Mouse (Mus musculus): ENCODE measurements around the gene Cacnb4.

Gene Cacnb4

DNA sequence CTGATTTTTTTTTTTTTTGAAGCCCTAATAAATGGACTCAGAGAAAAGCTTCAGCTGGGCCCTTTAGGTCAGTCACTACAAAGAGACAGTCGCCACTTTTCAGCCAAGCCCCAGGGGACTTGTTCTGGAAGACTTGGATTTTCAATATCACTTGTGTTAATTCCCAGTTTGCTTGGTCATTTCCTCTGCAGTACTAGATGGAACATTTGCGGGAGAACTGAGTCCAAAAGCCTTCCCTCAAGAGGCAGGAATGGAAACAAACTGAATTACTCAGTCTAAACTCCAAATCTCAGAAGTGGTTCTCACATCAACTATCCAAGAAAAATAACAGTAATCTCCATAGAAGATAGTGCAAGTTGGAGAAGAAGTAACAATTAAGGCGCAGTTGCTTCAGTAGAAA is 109.2 kb downstream of the Cacnb4 start:
- DNase-seq = no peak

GRCm38 (mm10) chr2:52563277-52563676 is 113.4 kb downstream of the Cacnb4 start:
- DNase-seq = no peak

- no peak for DNase-seq
These were observed 114.3 kb downstream of the Cacnb4 start for GRCm38 (mm10) chr2:52562356-52562755.

GRCm38 (mm10) chr2:52561137-52561536 is 115.5 kb downstream of the Cacnb4 start:
- no peak for DNase-seq

DNA sequence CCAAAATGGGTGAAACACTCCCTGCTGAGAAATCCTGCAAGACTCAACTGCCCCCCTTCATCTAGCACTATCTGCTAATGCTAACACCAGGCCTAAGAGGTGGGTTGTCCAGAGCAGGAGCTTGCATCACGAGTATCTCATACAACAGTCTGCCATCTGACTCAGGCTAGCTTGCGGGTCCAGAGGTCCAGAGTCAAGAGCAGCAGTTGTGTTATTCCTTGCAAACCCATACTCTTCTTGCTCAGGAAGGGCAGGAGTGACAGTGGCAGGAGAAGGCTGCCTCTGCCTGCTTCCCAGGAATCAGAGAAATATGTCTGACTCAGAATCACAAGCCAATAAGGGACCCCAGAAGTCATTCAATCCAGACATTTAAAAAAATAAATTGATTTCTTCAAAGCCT is 116.4 kb downstream of the Cacnb4 start:
- no peak for DNase-seq

DNA sequence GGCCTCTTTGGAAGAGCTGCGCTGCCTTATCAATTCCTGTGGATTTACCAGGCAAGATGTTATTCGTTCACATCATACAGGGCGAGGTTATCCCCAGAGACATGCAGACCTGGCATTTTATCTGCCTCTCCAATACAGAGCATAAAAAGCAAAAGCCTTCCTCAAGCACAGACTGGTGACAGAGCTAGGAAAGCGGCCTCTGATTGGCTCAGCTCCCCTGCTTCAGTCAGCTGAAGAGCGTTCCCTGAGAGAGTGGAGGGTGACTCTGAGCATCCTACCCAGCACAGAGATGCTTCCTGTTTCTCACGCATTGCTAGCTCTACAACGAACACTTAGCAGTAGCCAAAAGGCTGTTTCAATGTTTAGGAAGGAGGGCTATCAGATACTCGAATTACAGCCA is 118.2 kb downstream of the Cacnb4 start:
- no peak for DNase-seq

- no peak for DNase-seq
These were observed 118.9 kb downstream of the Cacnb4 start for GRCm38 (mm10) chr2:52557503-52558275.

- no peak for DNase-seq
These were observed 119.7 kb downstream of the Cacnb4 start for GRCm38 (mm10) chr2:52556961-52557326.

DNA sequence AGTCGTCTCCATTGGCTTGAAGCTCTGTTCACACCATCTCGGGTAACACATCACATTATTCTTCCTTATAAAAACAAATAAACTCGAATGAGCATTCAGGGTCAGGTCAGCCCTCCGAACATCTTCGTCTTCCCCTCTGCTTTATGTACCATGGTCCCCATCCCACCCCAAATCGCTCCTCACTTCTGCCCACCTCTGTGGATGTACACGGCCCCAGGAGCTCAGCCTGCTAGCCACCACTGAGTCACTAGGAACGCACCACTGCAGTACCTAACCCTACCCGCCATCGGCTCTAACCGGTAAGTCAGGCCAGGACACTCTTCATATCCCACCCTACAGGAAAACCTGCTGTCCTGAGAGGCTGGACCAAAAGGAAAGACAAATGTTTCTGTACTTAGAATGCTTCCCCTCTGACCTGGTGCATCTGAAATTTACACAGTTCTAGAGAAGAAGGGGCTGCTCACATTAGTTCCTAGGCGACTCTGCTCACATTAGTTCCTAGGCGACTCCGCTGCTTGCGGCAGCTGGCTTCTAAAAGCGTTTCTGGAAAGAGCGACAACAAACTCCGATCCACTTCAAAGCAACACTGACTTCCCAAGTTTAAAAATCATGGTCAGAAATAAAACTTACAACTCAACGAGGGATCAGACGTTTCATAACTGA is 120.2 kb downstream of the Cacnb4 start:
- no peak for DNase-seq

GRCm38 (mm10) chr2:52548401-52548800 is 128.2 kb downstream of the Cacnb4 start:
- no peak for DNase-seq

DNA sequence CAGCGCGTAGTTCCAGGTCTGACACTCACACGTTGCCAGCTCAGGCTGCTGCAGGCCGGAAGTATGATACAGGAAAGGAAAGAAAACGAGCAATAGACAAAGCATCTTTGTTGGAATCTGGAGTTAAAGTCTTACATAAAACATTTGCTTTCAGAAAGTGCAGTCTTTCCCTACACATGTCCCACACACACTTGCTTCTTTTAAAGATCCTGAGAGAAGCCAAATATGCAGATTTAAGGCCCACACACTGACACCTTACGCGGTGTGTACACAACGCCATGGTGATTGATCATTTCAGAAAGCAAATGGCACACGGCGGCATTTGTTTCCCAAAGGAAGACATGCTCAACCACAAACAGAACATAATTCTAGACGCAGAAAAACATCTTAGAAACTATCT is 129.3 kb downstream of the Cacnb4 start:
- no peak for DNase-seq

GRCm38 (mm10) chr2:52544527-52544926 is 132.1 kb downstream of the Cacnb4 start:
- no peak for DNase-seq

DNA sequence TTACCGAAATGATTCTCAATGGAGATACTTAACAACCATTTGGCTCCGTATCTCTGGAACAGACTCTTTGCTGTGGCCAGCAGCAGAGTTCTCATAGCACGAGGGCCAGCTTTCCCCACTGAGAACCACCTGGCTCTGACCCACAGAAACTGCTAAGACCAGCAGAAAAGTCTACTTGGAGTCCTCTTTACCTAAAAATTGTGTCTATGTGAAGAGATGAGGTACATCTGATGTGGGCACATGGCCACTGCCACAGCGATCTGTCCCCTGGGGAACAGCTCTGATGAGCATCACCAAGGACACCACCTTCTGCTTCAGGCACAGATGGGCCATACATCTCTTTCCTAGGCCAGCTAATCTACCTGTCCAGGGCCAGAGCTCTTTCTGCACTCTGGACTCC is 135.6 kb downstream of the Cacnb4 start:
- DNase-seq = no peak

DNA sequence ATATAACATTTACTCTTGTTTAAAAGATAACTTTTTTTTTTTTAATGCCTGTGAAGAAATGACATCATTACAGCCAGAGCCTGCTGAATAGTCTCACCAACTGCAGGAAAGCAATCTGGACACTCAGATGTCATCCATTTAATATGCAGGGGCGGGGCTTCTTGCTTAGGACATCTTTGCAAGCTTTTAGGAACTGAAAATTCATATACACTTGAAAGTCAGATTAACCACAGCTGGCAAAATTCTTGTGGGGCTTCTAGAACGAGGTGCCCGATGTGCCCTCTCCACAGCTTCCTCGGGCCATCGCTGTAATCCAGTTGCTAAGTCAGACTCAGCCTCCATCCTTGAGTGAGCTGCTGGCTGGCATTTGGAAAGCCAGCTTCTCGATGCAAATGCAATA is 137.3 kb downstream of the Cacnb4 start:
- no peak for DNase-seq

GRCm38 (mm10) chr2:52537645-52538044 is 139.0 kb downstream of the Cacnb4 start:
- no peak for DNase-seq

DNA sequence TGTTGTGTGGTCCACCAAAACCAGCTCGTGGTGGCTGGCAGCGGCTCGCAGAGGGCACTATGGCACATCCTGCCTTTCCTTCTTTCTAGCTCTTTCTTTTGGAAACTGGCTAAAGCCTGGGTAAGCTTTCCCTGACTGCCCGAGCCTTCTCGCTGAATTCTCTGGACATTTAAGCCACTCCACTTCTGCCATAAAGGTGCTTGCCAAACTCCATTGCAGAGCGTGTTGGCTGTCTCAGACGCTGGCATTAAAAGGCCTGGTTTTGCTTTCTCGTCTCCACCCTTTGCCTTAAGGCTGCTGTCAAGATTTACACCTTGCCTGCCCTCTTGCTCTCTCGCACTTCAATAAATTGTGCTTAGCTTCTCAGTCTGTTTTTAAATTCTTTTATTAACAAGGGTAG is 139.5 kb downstream of the Cacnb4 start:
- no peak for DNase-seq

GRCm38 (mm10) chr2:52536511-52536910 is 140.1 kb downstream of the Cacnb4 start:
- DNase-seq = no peak

DNA sequence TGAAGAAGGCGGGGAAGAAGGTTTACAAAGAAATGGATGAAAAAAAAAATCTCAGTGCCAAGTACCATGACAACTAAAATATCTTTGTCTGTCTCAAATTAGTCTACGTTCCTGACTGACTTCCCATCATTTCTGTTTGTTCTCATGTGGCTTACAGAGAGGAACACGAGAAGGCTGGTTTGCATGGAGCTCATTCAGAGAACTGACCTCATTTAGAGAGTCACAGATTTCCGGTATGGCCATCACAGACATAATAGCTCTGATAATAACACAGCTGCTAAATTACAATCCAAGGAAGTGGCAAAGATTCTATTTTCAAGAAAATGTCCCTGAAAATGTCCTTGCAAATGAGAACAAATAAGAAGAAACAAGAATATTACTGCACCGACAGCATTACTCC is 142.9 kb downstream of the Cacnb4 start:
- DNase-seq = no peak

- no peak for DNase-seq
These were observed 146.1 kb downstream of the Cacnb4 start for GRCm38 (mm10) chr2:52530521-52530920.

DNA sequence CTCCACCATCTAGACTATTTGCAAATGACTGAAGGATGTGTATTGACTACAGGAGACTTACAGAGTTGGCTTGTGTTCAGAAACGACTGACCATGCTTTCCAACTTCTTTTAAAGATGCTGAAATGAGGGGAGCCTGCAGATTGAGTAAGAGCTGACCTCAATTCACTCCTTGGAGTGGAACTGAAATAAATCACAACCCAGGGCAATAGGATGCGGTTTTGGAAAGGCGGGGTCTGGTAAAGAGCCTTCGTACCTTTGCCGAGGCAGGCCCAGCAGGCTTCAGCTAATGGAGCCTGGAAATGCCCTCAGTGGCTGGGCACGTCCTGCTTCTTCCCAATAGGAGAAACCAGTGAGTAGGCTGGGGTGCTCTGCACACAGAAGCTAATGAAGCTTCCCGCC is 147.4 kb downstream of the Cacnb4 start:
- DNase-seq = no peak

- DNase-seq = no peak
These were observed 150.6 kb downstream of the Cacnb4 start for GRCm38 (mm10) chr2:52525876-52526592.

DNA sequence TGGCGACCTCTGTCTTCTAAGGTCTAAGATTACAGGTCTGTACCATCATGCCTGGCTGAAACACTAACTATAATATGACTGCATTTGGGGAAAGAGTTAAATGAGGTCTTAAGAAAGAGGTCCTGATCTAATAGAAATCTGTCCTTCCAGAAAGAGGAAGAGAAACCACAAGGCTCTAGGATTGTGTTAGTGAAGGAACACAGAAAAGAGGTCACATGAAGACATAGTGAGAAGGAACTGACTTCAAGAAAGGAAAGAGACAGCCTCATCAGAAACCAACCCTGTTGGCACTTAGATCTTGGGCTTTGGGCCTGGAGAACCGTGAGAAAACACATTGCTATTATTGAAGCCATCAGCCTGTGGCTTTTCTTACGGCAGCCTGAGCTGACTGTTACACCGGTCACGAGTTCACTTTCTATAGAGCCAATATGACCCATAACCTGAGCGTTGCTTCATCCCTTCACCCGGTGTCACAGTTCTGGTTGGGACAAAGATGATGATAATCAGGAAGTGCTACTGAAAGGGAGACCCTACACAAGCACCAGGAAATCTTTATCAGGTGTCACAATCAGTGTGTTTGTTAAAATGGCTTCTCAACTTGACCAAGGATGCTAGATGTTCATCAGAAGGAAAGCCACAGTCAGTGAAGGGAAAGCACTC is 153.4 kb downstream of the Cacnb4 start:
- DNase-seq = no peak

DNA sequence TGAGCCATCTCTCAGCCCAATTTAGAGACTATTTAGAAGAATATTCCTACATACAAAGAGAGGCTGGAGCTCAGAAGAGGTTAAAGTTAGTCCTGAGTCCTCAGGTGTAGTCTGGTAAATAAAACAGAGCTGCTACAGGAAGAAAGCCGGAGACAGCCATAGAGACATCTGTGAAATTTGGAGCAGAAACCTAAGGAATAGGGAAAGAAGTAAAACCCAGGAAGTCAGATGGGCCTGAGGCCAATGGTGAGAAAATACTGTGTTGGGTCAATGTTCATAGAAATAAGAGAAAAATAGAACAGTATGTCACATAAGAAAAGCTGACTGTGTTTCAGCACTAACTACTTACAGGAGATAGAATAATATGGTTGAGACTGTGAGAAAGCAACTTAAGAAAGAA is 155.6 kb downstream of the Cacnb4 start:
- no peak for DNase-seq

DNA sequence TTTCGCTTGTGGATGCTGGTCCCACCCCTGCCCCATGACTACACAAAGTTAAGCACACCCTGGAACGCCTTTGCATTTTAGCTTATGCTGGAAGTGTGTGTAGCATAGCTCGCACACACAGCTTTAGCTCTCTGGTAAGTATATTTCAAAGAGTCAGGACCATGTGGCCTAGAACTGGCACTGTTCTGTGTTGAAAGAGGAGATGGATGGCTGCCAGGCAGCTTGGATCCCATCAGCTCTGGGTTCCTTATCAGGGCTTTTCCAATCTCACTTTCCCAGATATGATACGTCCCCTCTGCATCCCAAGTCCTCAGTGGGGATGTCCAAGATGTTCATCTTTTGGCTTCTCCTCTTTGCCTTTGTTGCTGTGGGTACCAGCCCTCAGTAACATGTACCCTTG is 157.9 kb downstream of the Cacnb4 start:
- no peak for DNase-seq

All from thymus, adult 18-20 months (tissue).